Mouse (Mus musculus) embryo, embryonic 11 days (tissue): Measurements from ENCODE around the gene Dcdc2a.

ENCODE experiments used
- DNase-seq: peaks from one replicate; pipeline ENCODE4 v3.0.0-alpha.2; 2015

Dcdc2a gene

DNA sequence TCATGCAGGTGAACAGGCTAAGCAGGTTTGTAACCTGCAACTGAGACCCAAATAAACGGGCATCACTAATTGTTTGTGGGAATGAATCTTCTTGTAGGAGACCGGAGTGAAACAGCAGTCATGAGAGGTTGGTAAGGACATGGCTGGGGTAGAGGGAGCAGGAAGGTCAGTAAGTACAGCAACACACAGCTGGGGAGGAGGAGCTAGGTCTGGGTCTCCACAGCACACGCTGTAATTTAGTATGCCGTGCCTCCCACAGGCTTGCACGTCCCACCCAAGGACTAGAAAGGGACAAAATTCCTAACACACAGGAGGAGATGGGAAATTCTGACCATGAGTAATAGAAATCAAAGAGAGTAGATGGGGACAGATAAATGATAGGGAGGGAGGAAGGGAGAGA is 42.8 kb downstream of the Dcdc2a start:
- DNase-seq, result no peak

DNA sequence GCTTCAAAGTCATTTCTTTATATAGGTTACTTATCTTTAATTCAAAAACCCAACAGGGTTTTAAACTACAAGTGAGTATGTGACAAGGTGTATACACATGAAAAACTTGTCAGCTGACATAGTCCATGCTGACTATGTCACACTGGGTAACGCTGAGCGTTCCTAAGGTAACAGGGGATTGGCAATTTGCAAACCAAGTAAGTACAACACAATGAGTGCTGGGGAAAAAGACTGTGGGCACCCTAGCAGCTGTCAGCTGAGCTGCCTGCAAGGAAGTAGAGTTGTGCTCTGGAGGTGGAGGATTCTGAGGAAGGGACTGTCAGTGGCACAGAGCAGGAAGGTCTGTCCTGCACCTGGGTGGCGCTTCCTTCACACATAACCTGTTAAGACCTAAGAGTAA is 43.7 kb downstream of the Dcdc2a start:
- no peak for DNase-seq

DNA sequence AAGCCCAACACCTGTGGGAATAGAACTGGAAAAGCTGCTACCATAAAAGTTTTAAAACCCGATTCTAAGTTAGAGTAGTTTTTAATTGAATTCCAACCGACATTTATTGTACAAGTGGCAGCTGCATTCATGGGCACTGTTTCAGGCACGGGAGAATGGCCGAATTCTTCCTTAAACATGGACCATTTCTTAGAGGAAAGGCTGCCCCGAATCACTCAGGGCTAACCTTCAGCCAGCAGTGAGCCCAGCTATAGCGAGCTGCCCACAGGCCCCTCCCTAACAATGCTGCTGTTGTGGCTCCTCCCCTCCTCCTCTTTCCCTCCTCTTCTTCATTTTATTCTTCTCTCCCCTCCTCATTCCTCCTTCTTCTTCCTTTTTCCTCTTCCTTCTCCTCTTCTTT is 44.8 kb downstream of the Dcdc2a start:
- DNase-seq, result no peak

- no peak for DNase-seq
Observed at GRCm38 (mm10) chr13:25105671-25106070, 49.9 kb downstream of the Dcdc2a start.

DNA sequence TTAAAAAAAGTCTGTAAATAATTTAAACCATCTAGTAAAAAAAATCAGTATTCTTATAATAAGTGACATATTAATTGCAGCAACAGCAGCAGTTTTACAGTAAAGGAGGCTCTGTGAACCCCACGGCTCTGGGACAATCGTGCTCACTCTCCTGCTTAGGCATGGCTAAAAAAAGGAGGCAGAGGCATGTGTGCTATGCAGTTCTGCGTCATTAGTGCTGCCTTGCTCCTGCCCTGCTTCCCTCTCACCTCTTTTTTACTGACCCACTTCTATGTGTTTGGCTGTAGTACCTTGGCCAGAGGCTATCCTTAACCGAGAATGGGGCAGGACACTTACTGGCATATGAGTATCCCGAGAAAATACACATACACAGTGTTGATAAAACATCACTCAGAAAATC is 50.9 kb downstream of the Dcdc2a start:
- no peak for DNase-seq

- DNase-seq, result no peak
Observed at GRCm38 (mm10) chr13:25108353-25108752, 52.5 kb downstream of the Dcdc2a start.

DNA sequence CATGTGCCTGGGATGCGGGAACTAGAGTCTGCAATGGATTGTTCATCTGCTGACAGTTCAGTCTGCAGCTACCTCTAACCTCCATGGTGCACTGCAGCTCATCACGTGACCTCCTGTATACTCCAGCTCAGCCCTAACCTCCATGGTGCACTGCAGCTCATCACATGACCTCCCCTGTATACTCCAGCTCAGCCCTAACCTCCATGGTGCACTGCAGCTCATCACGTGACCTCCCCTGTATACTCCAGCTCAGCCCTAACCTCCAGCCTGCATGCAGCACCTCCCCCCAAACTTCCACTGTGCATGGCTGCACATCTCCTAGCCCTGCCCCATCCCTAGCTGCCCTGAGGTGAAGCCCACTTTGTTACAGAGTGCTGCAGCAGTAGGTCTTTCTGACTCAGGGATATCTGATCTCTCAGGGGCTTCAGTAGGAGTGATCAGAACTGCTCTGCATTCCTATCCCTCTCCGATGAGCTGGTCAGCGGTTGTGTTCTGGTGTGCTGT is 54.8 kb downstream of the Dcdc2a start:
- DNase-seq, result no peak

DNA sequence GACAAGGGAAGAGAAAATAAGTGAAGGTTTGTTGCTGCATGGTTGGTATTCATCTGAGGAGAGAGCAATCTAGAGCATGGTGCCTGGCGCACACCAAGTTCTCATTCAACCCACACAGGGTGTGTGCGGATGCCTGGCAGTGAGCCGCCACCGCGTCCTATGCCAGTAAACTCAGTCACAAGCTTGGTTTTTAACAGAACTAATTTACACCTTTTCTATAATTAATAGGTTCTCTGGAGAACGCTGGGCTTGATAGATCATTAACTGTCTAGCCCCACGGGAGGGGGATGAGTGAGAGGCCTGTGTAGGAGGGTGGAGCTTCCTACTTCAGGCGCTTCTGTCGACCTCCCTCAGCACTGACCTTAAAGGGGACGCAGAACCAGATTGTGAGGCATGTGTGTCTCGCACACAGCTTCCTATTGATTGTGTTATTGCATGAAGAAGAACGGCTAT is 59.7 kb downstream of the Dcdc2a start:
- peak; percentile 54 for DNase-seq

- peak; percentile 75 for DNase-seq
Observed at GRCm38 (mm10) chr13:25115971-25116370, 60.2 kb downstream of the Dcdc2a start.

DNA sequence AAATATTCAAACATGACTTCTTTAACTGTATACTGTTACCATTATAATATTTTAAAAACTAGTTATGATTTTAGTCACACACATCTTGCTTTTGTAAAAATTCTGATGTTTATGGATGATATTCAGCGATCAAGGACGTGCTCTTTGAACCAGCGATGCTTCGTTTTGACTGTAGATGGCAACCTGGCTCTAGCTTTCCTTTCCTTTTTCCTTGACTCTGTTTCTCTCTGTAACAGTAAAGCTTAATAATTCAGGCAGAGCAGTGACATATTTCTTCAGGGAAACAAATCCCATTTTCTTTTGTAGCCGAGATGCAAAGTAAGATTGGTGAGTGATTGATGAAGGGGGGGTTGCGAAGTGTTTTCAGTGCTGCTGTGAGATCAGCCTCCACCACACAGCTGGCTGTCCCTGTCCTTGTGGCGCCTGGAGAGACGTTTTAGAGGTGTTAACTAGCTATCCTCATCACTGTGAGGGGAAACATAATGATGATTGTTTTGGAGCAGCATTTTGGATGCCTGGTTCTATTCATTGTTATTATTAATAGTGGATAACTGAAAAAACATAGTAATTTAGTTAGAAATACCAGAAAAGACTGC is 67.0 kb downstream of the Dcdc2a start:
- peak; percentile 37 for DNase-seq

DNA sequence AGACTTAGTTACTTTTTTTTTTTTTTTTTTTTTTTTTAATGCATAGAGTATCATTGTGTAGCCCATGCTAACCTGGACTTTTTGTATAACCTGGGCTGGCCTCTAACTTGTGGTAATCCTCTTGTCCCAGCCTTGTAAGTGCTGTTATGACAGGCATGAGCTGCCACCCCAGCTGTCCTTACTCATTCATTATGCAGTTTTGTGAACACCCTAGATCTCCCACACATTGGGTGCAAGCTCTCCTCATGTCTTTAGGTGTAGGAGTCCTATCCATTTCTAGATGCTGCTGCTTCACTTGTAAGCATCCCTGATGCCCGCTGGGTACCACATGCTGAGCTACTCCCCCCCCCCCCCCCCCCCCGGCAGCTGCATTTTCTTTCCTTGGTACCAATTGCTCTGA is 71.4 kb downstream of the Dcdc2a start:
- DNase-seq, result no peak

GRCm38 (mm10) chr13:25127806-25128205 is 72.0 kb downstream of the Dcdc2a start:
- no peak for DNase-seq

GRCm38 (mm10) chr13:25128766-25129165 is 73.0 kb downstream of the Dcdc2a start:
- no peak for DNase-seq

GRCm38 (mm10) chr13:25143066-25143465 is 87.3 kb downstream of the Dcdc2a start:
- no peak for DNase-seq

- DNase-seq, result no peak
Observed at GRCm38 (mm10) chr13:25144093-25144492, 88.3 kb downstream of the Dcdc2a start.

GRCm38 (mm10) chr13:25146232-25146631 is 90.4 kb downstream of the Dcdc2a start:
- no peak for DNase-seq

DNA sequence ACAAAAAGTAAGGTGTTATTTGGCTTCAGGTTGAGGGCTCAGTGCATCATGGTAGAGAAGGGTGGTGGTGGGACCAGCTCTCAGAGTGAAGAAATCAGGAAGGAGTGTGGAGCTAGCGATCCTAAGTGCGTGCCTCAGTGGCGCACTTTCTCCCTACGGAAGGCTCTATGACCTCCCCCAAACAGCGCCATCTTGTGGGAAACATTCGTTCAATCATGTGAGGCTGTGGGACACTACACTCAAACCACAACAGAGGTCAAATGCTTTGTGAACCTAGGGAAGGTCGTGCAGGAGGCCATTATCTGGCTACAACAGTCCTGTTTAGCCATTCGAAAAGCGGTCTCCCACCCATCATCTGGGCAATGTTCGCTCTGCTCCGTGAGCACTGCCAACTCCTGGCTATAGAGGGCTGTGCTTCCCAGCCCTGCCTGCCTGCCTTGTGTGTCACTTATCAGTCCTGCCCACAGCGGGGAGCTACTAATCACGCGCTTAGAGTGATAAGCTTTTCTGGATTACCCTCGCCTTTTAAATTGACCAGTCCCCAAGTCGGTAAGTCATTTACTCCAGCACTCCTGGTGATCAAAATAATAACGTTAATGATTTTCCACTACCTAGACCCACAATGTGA is 94.5 kb downstream of the Dcdc2a start:
- DNase-seq, result peak; percentile 16

GRCm38 (mm10) chr13:25150861-25151260 is 95.1 kb downstream of the Dcdc2a start:
- DNase-seq, result no peak

DNA sequence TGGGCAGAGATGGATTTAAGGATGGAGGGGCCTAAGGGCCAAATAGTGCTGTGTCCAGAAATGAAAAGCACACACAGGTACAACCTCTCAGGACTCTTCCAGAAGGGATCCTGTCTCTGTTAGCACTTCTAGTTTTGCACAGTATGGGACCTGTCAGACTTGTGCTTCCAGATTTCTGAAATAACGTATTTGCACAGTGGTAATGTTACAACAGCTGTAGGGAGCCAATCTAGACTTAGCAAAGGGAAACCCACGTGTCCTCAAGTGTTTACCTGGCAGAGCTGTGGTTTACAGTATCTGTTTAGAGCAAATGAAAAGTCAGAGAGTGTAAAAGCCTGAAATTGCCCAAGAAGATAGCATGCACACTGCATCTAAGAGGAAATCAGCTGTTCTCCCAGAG is 104.1 kb downstream of the Dcdc2a start:
- DNase-seq, result no peak

- DNase-seq, result no peak
Observed at GRCm38 (mm10) chr13:25160804-25161203, 105.0 kb downstream of the Dcdc2a start.

DNA sequence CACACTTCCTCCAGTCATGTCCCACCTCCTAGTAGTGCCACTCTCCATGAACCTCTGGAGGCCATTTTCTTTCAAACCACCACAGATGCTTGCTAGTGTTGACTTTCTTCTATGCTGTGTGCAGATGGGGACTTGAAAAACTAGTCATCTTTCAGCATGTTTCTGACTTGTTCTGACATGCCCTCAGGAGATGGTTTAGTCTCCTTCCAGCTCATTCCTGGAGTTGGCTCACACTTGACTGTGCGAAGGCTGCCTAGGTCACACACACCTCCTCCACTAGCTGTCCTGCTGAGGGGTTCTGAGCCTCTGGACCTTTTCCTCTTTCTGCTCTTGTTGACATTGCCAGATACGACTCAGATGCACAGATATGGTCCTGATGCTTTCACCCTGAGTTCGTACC is 106.8 kb downstream of the Dcdc2a start:
- DNase-seq, result no peak

GRCm38 (mm10) chr13:25168891-25169290 is 113.1 kb downstream of the Dcdc2a start:
- peak; percentile 36 for DNase-seq

DNA sequence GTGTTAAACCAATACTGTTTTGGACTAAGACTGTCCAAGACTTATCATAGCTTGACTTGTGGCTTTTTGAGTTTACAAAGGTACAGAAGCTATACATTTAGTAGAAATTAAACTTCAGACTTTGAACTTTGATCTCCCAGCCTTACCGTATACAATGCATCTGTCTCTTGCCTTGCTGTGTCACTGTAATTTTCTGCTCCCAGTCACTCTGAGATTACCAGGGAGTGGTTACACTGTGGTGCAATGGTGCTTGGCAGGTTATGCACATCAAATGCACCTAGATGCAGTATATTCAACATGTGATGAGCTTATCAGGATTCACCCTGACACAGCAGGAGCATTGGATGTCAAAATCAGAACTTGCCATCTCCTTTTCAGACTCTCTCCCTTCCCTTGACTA is 122.0 kb downstream of the Dcdc2a start:
- no peak for DNase-seq

DNA sequence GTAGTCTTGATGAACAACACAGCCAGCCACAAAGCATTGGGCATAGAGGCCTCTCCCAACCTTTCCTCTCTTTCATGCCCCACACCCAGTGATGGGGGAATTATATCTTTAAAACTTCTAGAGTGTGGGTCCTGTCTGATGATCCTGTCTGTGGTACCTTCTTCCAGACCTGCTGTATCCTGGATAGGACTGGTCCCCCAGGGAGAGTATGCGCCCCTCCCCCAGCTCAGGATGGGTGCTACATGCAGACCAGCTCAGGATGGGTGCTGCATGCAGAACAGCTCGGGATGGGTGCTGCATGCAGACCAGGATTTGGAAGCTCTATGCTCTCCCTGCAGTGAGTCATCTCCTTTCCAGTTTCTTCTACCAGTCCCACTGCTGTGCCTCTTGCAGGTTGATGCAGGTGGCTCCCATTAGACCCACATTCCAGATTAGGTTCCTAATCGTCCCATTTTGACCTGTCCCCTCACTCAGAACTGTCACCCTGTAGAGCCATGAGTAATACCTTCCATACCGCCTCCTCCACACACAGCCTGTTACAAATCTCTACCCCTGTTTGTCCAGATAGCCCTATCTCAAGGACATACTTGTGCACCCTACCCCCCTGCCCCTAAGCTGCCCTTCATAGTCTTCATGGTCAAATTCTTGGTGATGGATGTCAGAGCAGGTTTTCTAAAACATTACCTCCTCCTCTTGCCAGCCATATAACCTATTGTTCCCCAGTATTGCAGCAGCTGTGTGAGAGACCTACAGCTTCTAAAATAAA is 122.6 kb downstream of the Dcdc2a start:
- DNase-seq, result no peak
